Mouse (Mus musculus) B cell, adult 67 days (primary cell): ENCODE data around the gene Sox14. TPM values are rescaled to one million over a fixed set of nuclear protein-coding genes. Genes with fewer than 3 reads are reported as not detected.

Experiments
- total RNA-seq, 2 experiments: library from RNA; stranded (reverse); gene quantifications; 4 replicates each; pipeline ENCODE4 v1.2.4; 2023

Gene Sox14
- total RNA-seq: not detected

GRCm38 (mm10) chr9:99875618-99876372, at the start of gene Sox14:
Sox14 (minus strand) TSS chr9:99876170.

Other genes with a start within 250 kb of the Sox14 start
- gene Dzip1l, start 246.7 kb downstream of the Sox14 start, total RNA-seq: not detected
- gene Cldn18, start 158.9 kb downstream of the Sox14 start, total RNA-seq: not detected